Comparison of ENCODE assay signal across 31 mouse cellular contexts in the genomic region with DNA sequence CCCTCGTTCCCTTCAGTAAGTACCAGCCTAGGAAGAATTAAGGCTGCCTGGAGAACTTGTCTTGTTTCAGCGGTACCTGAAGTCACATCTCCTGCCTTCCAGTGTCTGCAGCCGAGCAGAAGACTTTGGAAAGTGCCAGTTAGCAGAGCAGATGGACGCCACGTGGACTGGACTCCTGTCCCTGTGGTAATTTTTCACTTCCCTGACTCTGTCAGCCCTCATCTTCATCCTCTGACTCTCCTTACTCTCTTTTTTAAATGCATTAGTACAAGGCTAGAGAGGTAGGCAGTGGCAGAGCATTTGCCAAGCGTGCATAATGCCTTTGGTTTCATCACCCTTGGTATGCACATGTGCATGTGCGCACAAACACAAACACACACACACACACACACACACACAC. TPM values are rescaled to one million over a fixed set of nuclear protein-coding genes. Genes with fewer than 3 reads are reported as not detected.
DNase-seq lines count a peak whose midpoint lies in the region; ATAC-seq and TF ChIP-seq lines count a peak whose summit lies in the region.
"Had no signal": no experiment of that assay in that cellular context is flagged by ENCODE, and none has a peak within 500 bp of the region (broad histone marks: within the 10 kb centered on the region; RNA-seq: fewer than 3 reads in every experiment).

No protein-coding gene starts in this region.

- H3K4me2 ChIP-seq in hindbrain, postnatal 0 days (ENCODE audit: low read depth, low read length) = no peak overlapping the region
- no peak overlapping the region for H3K4me2 ChIP-seq in hindbrain, embryonic 14.5 days (replicated peaks)
- H3K4me2 ChIP-seq: embryonic facial prominence, embryonic 15.5 days; forebrain, embryonic 12.5 days; heart, embryonic 15.5 days; kidney, embryonic 15.5 days; limb, embryonic 15.5 days; liver, embryonic 13.5 days; midbrain, embryonic 13.5 days; neural tube, embryonic 15.5 days had no signal

- no peaks in the 10 kb centered on the region for H3K79me2 ChIP-seq in macrophage (ENCODE audit: inconsistent target)

- no peak for TF ChIP-seq CTCF in hindbrain, postnatal 0 days (IDR thresholded peaks at IDR 0.05; ENCODE audit: low read depth)

- no peaks in the 10 kb centered on the region for H3K27me3 ChIP-seq in hindbrain, postnatal 0 days (ENCODE audit: insufficient read depth, low read length)
- no peaks in the 10 kb centered on the region for H3K27me3 ChIP-seq in hindbrain, embryonic 14.5 days (ENCODE audit: control insufficient read depth, insufficient read depth, low read length)
- H3K27me3 ChIP-seq: embryonic facial prominence, embryonic 15.5 days; forebrain, embryonic 12.5 days; heart, embryonic 15.5 days; kidney, embryonic 15.5 days; limb, embryonic 15.5 days; liver, embryonic 13.5 days; midbrain, embryonic 13.5 days; neural tube, embryonic 15.5 days had no signal

- peak; percentile 88 for ATAC-seq in hindbrain, postnatal 0 days
- no peak for ATAC-seq in hindbrain, embryonic 14.5 days (ENCODE audit: low FRiP score)
- ATAC-seq: forebrain, postnatal 0 days; inflammation-experienced regulatory T-cells, adult 6 months; lung, postnatal 0 days; midbrain, embryonic 13.5 days had no signal

- no peak overlapping the region for H3K9ac ChIP-seq in hindbrain, postnatal 0 days (replicated peaks; ENCODE audit: low read length)
- no peak overlapping the region for H3K9ac ChIP-seq in hindbrain, embryonic 14.5 days
- H3K9ac ChIP-seq: embryonic facial prominence, embryonic 15.5 days; forebrain, embryonic 12.5 days; forebrain, postnatal 0 days; heart, embryonic 15.5 days; kidney, embryonic 15.5 days; limb, embryonic 15.5 days; liver, embryonic 13.5 days; midbrain, embryonic 13.5 days; neural tube, embryonic 15.5 days had no signal

- H3K27ac ChIP-seq in hindbrain, postnatal 0 days = no peak overlapping the region
- no peak overlapping the region for H3K27ac ChIP-seq in hindbrain, embryonic 14.5 days
- H3K27ac ChIP-seq in macrophage = peak overlapping the region; percentile 92
- H3K27ac ChIP-seq: embryonic facial prominence, embryonic 10.5 days; embryonic facial prominence, embryonic 15.5 days; forebrain, embryonic 12.5 days; heart, embryonic 10.5 days; heart, embryonic 15.5 days; kidney, embryonic 15.5 days; layer of hippocampus, adult 2 months; limb, embryonic 10.5 days; limb, embryonic 15.5 days; liver, embryonic 13.5 days; midbrain, embryonic 13.5 days; neural tube, embryonic 15.5 days had no signal

- no peaks in the 10 kb centered on the region for H3K9me3 ChIP-seq in hindbrain, postnatal 0 days (ENCODE audit: low read length)
- no peaks in the 10 kb centered on the region for H3K9me3 ChIP-seq in hindbrain, embryonic 14.5 days (ENCODE audit: control insufficient read depth, low read length)
- H3K9me3 ChIP-seq: embryonic facial prominence, embryonic 10.5 days; embryonic facial prominence, embryonic 15.5 days; forebrain, embryonic 12.5 days; G1E; heart, embryonic 10.5 days; heart, embryonic 15.5 days; kidney, embryonic 15.5 days; limb, embryonic 10.5 days; limb, embryonic 15.5 days; liver, embryonic 13.5 days; midbrain, embryonic 13.5 days; neural tube, embryonic 15.5 days had no signal

- WGBS in hindbrain, postnatal 0 days = 73% methylated on average over 7 of the region's 7 CpGs
- 88% methylated on average over 7 of the region's 7 CpGs for WGBS in hindbrain, embryonic 14.5 days
- WGBS in macrophage (ENCODE audit: missing documents) = 94% methylated on average over 7 of the region's 7 CpGs

- no peaks in the 10 kb centered on the region for H3K36me3 ChIP-seq in hindbrain, postnatal 0 days (ENCODE audit: insufficient read depth, low read length)
- no peaks in the 10 kb centered on the region for H3K36me3 ChIP-seq in hindbrain, embryonic 14.5 days (replicated peaks; ENCODE audit: control insufficient read depth, insufficient read depth)
- H3K36me3 ChIP-seq in macrophage (ENCODE audit: inconsistent target) = no peaks in the 10 kb centered on the region
- H3K36me3 ChIP-seq: embryonic facial prominence, embryonic 10.5 days; embryonic facial prominence, embryonic 15.5 days; forebrain, embryonic 12.5 days; G1E; heart, embryonic 10.5 days; heart, embryonic 15.5 days; kidney, embryonic 15.5 days; limb, embryonic 10.5 days; limb, embryonic 15.5 days; liver, embryonic 13.5 days; midbrain, embryonic 13.5 days; neural tube, embryonic 15.5 days had no signal

- H3K4me1 ChIP-seq in hindbrain, postnatal 0 days (ENCODE audit: insufficient read depth, low read length) = no peaks in the 10 kb centered on the region; the same call in 1 of the 2 replicates
- no peaks in the 10 kb centered on the region for H3K4me1 ChIP-seq in hindbrain, embryonic 14.5 days (replicated peaks; ENCODE audit: control insufficient read depth, insufficient read depth, low read length)
- H3K4me1 ChIP-seq: embryonic facial prominence, embryonic 15.5 days; forebrain, embryonic 12.5 days; heart, embryonic 10.5 days; heart, embryonic 15.5 days; kidney, embryonic 15.5 days; limb, embryonic 15.5 days; liver, embryonic 13.5 days; midbrain, embryonic 13.5 days; neural tube, embryonic 15.5 days had no signal

- peak; percentile 66 for DNase-seq in hindbrain, postnatal 0 days (ENCODE audit: low spot score)
- DNase-seq in hindbrain, embryonic 14.5 days (ENCODE audit: low spot score) = no peak
- peak; percentile 16 for DNase-seq in cerebellum, adult 11 months
- peak; percentile 34 for DNase-seq in cerebellum, adult 9-10 months
- no peak for DNase-seq in frontal cortex, postnatal 10 days (ENCODE audit: low spot score in 2 of 2)
- DNase-seq in heart, adult 9 months (ENCODE audit: low spot score in 2 of 2) = no peak
- DNase-seq in layer of hippocampus, postnatal 25 days (ENCODE audit: extremely low spot score in 1 of 2, low spot score in 1 of 2) = no peak
- DNase-seq: adrenal gland, postnatal 14 days; forebrain, postnatal 0 days; gastrocnemius, postnatal 10 days; kidney, adult 18-20 months; kidney, postnatal 36 days; liver, embryonic 13.5 days; lung, adult 18-20 months; lung, postnatal 4 days; right cerebral cortex, postnatal 4 days had no signal

- H3K4me3 ChIP-seq in hindbrain, postnatal 0 days (ENCODE audit: low read length) = no peak overlapping the region
- no peak overlapping the region for H3K4me3 ChIP-seq in hindbrain, embryonic 14.5 days (replicated peaks; ENCODE audit: low read length)
- H3K4me3 ChIP-seq in macrophage (ENCODE audit: inconsistent target) = no peak overlapping the region
- H3K4me3 ChIP-seq: embryonic facial prominence, embryonic 10.5 days; embryonic facial prominence, embryonic 15.5 days; forebrain, embryonic 12.5 days; heart, embryonic 10.5 days; heart, embryonic 15.5 days; kidney, embryonic 15.5 days; layer of hippocampus, adult 2 months; limb, embryonic 10.5 days; limb, embryonic 15.5 days; liver, embryonic 13.5 days; midbrain, embryonic 13.5 days; neural tube, embryonic 15.5 days had no signal

RNA-seq across cellular contexts. Expression of gene Aoah, which starts 8.0 kb away (rescaled TPM):
- 0.25 and 0.42 TPM in 2 replicates for total RNA-seq in hindbrain, postnatal 0 days (2014; rRNA removed)
- 0.45 and 0.89 TPM in 2 replicates for polyA plus RNA-seq in hindbrain, postnatal 0 days (2015; fragmentation: Nextera tagmentation; extraction: Ambion mirVana)
- 0.48 and 0.63 TPM in 2 replicates for polyA plus RNA-seq in hindbrain, embryonic 14.5 days (2014; fragmentation: Nextera tagmentation; extraction: Ambion mirVana)
- 1,000 to 10,000 TPM in 13 of 26 experiments, 100 to 1,000 TPM in 13; 223 to 2,288 (median 1,214) TPM for total RNA-seq in macrophage (2018; cell fraction: chromatin; rRNA removed)
- total RNA-seq in macrophage (2018; cell fraction: cytosol; rRNA removed) = 100 to 1,000 TPM in 23 of 26 experiments, 10 to 100 TPM in 3; 84.8 to 485 (median 253) TPM
- total RNA-seq in macrophage (2018; cell fraction: nucleus; rRNA removed) = 1,000 to 10,000 TPM in 14 of 26 experiments, 100 to 1,000 TPM in 12; 269 to 1,709 (median 1,059) TPM
- 52.1 to 164 TPM (median 86.0 TPM) in 3 replicates for polyA plus RNA-seq in macrophage (2018)
- total RNA-seq in layer of hippocampus, postnatal 25 days (2021) = under 1 TPM in 1 of 2 experiments, not detected in 1; 0.33 TPM
- polyA plus RNA-seq: G1E; inflammation-experienced regulatory T-cells, adult 6 months had no signal

Comparison
In these comparisons a context has a peak if more than half of its experiments do, and no peak if none do; other contexts are left out.
1. DNase-seq: peak in hindbrain, postnatal 0 days (single experiment), cerebellum, adult 11 months (single experiment) and cerebellum, adult 9-10 months (single experiment); none in hindbrain, embryonic 14.5 days (single experiment), frontal cortex, postnatal 10 days (0 of 2), heart, adult 9 months (0 of 2) and layer of hippocampus, postnatal 25 days (0 of 2).
2. RNA of gene Aoah, which starts 8.0 kb away (polyA plus RNA-seq): 52.1 to 164 TPM in macrophage; 0.45 to 0.89 TPM in hindbrain, postnatal 0 days and 0.48 to 0.63 TPM in hindbrain, embryonic 14.5 days; every median in the first group is over 10 times any median in the second.